Mouse (Mus musculus) cerebellum, adult 2 months (tissue): ENCODE data around the gene Zfp398.

Source experiments
- CTCF ChIP-seq: fragments of 200-500 bp; IDR thresholded peaks from 2 replicates; pipeline ENCODE4 v1.5.1; 2011; ENCODE audit warnings: low read depth, mild to moderate bottlenecking, control low read depth, low read length, moderate library complexity, borderline replicate concordance; ENCODE audit not compliant: insufficient read depth
- POLR2A ChIP-seq: fragments of 200-500 bp; IDR thresholded peaks from 2 replicates; pipeline ENCODE4 v1.6.1; 2011; ENCODE audit warnings: low read length, control low read depth, borderline replicate concordance; ENCODE audit not compliant: insufficient read depth

DNA sequence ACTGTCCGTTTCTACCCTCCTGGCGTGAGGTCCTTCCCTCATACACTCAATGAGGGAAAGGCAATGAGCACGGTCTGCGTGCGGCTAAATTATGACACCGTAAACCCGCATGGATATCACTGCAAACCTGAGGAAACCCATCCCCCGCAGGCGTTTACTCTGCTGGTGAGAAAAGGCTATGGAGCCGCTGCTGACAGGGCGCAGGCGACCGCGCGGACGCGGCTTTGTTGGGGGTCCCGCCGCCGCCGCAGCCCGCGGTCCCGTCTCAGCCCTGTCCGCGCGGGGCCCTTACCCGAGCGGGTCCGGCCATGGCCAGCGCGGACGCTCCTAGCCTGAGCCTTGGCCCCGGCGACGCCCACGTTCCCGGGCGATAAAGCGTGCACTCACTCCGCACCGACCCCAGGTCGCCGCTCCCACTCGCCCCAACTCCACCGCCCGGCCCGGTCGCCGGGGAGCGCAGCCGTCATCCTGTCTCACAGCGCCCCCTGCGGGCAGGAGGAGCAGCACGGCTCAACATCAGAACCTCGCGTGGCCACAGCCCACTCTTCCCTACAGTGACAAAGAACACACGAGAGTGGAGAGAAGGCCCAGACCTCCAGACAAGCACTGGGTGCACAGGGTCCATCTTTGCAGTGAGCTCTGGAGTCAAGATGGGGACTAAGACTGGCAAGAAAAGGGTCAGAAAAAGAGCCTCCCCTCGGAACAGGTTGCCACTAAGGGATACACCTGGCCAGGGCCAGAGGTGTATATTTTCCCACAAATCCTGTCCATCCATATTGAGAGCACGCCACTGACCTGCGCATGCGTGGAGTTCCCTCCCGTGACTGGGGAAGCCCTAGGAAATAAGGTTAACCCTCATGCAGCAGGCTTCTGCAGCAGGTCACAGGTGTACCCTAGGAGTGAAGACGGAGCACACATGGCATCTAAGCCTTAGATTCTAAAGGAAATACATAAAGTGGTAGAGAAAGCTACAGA is 5.1 kb upstream of the Zfp398 start, which contains the start of gene Zfp786:
- TF ChIP-seq CTCF: peak; percentile 91
- TF ChIP-seq POLR2A: peak; percentile 50
